Mouse (Mus musculus): Measurements from ENCODE around the gene Leap2. TPM values are rescaled to one million over a fixed set of nuclear protein-coding genes. Genes with fewer than 3 reads are reported as not detected.

Leap2 gene
- total RNA-seq, 2 experiments from 2014 or later = not detected

DNA sequence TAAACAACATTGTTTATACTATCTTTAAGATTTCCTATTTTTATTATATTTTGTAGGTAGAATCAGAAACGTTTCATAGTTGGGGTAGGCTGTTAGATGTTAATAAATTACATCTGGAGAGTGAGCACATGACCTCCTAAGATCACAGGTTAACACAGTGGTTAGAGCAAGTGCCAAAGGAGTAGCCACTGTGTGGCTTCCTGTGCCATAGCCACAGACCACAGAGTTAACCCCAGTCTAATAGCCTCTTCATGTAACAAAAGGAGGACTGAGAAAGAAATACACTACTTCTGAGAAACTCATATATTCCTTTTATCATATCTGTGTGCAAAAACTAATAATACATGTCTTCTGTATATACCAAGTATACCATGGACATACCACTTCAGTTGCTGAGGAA lies 29.1 kb downstream of the Leap2 start:
- DNase-seq (ENCODE audit: low spot score in 2 of 2) = no peak
- TF ChIP-seq CTCF (conservative IDR thresholded peaks at IDR 0.05) = no peak
- H3K4me3 ChIP-seq = no peak overlapping the region

DNA sequence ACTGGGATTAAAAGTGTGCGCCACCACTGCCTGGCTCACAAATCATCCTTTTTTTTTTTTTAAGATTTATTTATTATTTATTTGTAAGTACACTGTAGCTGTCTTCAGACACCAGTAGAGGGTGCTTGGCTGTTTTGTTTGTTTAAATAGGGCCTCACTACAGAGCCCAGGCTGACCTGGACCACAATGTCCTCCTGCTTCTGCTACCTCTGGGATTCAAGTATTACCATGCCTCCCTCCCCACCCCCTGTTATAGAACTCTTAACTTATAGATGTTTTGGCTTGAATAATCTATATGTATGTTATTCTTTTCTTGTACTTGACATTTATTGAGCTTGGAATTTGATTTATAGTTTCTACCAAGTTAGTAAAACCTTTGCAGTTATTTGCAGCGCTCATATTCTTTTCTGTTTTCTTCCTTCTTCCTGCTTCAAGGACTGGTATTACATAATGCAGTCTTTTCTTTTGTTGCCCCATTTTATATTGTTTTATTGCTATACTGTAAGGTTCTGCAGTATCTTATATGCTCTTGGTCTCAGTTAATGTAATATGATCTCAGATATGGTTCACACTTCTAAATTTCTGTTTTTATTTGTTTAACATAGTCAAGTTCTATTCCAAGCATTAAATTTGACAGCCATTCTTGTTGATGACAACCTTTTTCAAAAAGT lies 39.1 kb downstream of the Leap2 start:
- TF ChIP-seq CTCF (conservative IDR thresholded peaks at IDR 0.05) = peak; percentile 25; the same call in 1 of the 2 replicates
- no peak overlapping the region for H3K4me3 ChIP-seq
- no peak for DNase-seq (ENCODE audit: low spot score in 2 of 2)
- no peak overlapping the region for H3K27ac ChIP-seq

More for the DNA sequence above, 29.1 kb downstream of the Leap2 start:
- H3K27ac ChIP-seq = no peak overlapping the region

- no peak for TF ChIP-seq CTCF (conservative IDR thresholded peaks at IDR 0.05)
- no peak overlapping the region for H3K27ac ChIP-seq
- DNase-seq (ENCODE audit: low spot score in 2 of 2) = no peak
These were observed 44.1 kb downstream of the Leap2 start for GRCm38 (mm10) chr11:53378918-53379317.

More at GRCm38 (mm10) chr11:53378918-53379317, 44.1 kb downstream of the Leap2 start:
- no peak overlapping the region for H3K4me3 ChIP-seq

Small RNA genes within 50 kb of the gene (microRNA-seq; reads per million reads assigned to microRNA genes)
- gene Mir6920 = 0 reads per million in 2 experiments

Other genes starting within 250 kb of the Leap2 start
- 100 to 1,000 TPM; 165 to 179 TPM for gene Hspa4, start 122.7 kb downstream of the Leap2 start, total RNA-seq (2021)
- gene Zcchc10, start 98.5 kb downstream of the Leap2 start, total RNA-seq (2021) = 10 to 100 TPM; 11.2 to 12.6 TPM
- 100 to 1,000 TPM; 241 to 245 TPM for gene Aff4, start 72.3 kb downstream of the Leap2 start, total RNA-seq (2021)
- gene Uqcrq, start 7.7 kb upstream of the Leap2 start, total RNA-seq (2021) = 100 to 1,000 TPM; 383 to 419 TPM
- 1 to 10 TPM in 1 of 2 experiments, under 1 TPM in 1; 0.67 to 2.0 TPM for gene Gdf9, start 7.9 kb upstream of the Leap2 start, total RNA-seq (2021)
- gene Gm10447, start 33.9 kb upstream of the Leap2 start, total RNA-seq (2021) = under 1 TPM; 0.20 to 0.26 TPM
- gene Shroom1, start 34.0 kb upstream of the Leap2 start, total RNA-seq (2021) = 1 to 10 TPM; 4.8 to 5.1 TPM
- under 1 TPM in 1 of 2 experiments, not detected in 1; 0.52 TPM for gene Gm9837, start 47.3 kb upstream of the Leap2 start, total RNA-seq (2021)
- 1 to 10 TPM; 2.5 to 3.4 TPM for gene Gm9945, start 57.0 kb upstream of the Leap2 start, total RNA-seq (2021)
- 100 to 1,000 TPM; 137 to 142 TPM for gene Sowaha, start 57.1 kb upstream of the Leap2 start, total RNA-seq (2021)
- 100 to 1,000 TPM; 240 to 254 TPM for gene Sept8, start 96.1 kb upstream of the Leap2 start, total RNA-seq (2021)
- gene Kif3a, start 144.2 kb upstream of the Leap2 start, total RNA-seq (2021) = 100 to 1,000 TPM; 130 to 133 TPM
- gene Il4, start 195.5 kb upstream of the Leap2 start, total RNA-seq (2021) = not detected
- gene Il13, start 211.5 kb upstream of the Leap2 start, total RNA-seq (2021) = not detected